Mouse (Mus musculus) stomach, embryonic 14.5 days (tissue): ENCODE measurements around the gene Ccdc85b. TPM values are rescaled to one million over a fixed set of nuclear protein-coding genes. Genes with fewer than 3 reads are reported as not detected.

Experiments
- ATAC-seq: fragments of 200-750 bp; cut with Nextera tagmentation; 2 replicates; pipeline ENCODE4 v1.8.0; 2017; ENCODE audit warnings: low read depth, moderate TSS enrichment; ENCODE audit not compliant: insufficient number of reproducible peaks, insufficient read depth, low FRiP score
- H3K27ac ChIP-seq: fragments of 300-500 bp; sonication (generic); 2 replicates; pipeline ENCODE4 v1.5.1; 2014; ENCODE audit warnings: mild to moderate bottlenecking, low read length, moderate library complexity, mixed read lengths
- H3K27me3 ChIP-seq: fragments of 300-500 bp; sonication (generic); 2 replicates; pipeline ENCODE4 v1.6.1; 2014; ENCODE audit warnings: low read length, control low read depth, mixed read lengths; ENCODE audit not compliant: control insufficient read depth, insufficient read depth
- H3K36me3 ChIP-seq: fragments of 300-500 bp; sonication (generic); 2 replicates; pipeline ENCODE4 v1.6.1; 2014; ENCODE audit warnings: mild to moderate bottlenecking, control low read depth, low read length, moderate library complexity, mixed read lengths; ENCODE audit not compliant: control insufficient read depth, insufficient read depth
- H3K4me1 ChIP-seq: fragments of 300-500 bp; sonication (generic); 2 replicates; pipeline ENCODE4 v1.6.1; 2014; ENCODE audit warnings: low read length, control low read depth, mixed read lengths; ENCODE audit not compliant: control insufficient read depth, insufficient read depth
- H3K4me2 ChIP-seq: fragments of 300-500 bp; sonication (generic); replicated peaks from 2 replicates; pipeline ENCODE4 v1.6.1; 2014; ENCODE audit warnings: low read depth, low read length, control low read depth
- H3K4me3 ChIP-seq: fragments of 300-500 bp; sonication (generic); 2 replicates; pipeline ENCODE4 v1.5.1; 2014; ENCODE audit warnings: low read depth, low read length, control low read depth
- H3K9ac ChIP-seq: fragments of 300-500 bp; sonication (generic); replicated peaks from 2 replicates; pipeline ENCODE4 v1.6.1; 2014; ENCODE audit warnings: low read depth, mild to moderate bottlenecking, control low read depth, low read length, moderate library complexity, mixed read lengths
- H3K9me3 ChIP-seq: fragments of 300-500 bp; sonication (generic); 2 replicates; pipeline ENCODE4 v1.6.1; 2016; ENCODE audit warnings: low read depth, low read length, control low read depth; ENCODE audit not compliant: control insufficient read depth
- WGBS: fragments of 180-500 bp; shearing (Covaris S2); extraction: QIAGEN DNeasy Blood & Tissue Kit; methylation state at CpG from one replicate; pipeline ENCODE4 v1.1.7; 2014; 5-methylcytosine and 5-hydroxymethylcytosine counted together
- polyA plus RNA-seq: library from polyadenylated mRNA; unstranded; fragments of >200 nt; fragmentation: Nextera tagmentation; extraction: Ambion mirVana; gene quantifications from 2 replicates; pipeline ENCODE4 v1.2.1, GENCODE M21; 2014

Gene Ccdc85b
- polyA plus RNA-seq, 1 experiment from 2014 or later, result 6.8 TPM

GRCm38 (mm10) chr19:5421784-5422183 lies 35.9 kb downstream of the Ccdc85b start:
- Histone ChIP-seq H3K4me3 (no peak overlapping the region), H3K36me3 (peaks cover 15% of the 10 kb centered on the region), H3K9me3 (no peaks in the 10 kb centered on the region), H3K9ac (no peak overlapping the region), H3K27me3 (no peaks in the 10 kb centered on the region), H3K4me1 (peaks cover 21% of the 10 kb centered on the region), H3K4me2 (no peak overlapping the region), H3K27ac (no peak overlapping the region)
- WGBS, result 87% methylated on average over 5 of the region's 5 CpGs
- no peak for ATAC-seq

- no peak for ATAC-seq
- no peaks in the 10 kb centered on the region for H3K27me3 ChIP-seq
- H3K4me1 ChIP-seq, result peaks cover 10% of the 10 kb centered on the region; the same call in 1 of the 2 replicates
- H3K4me2 ChIP-seq, result no peak overlapping the region
- H3K9me3 ChIP-seq, result no peaks in the 10 kb centered on the region
- H3K27ac ChIP-seq, result no peak overlapping the region
- no peak overlapping the region for H3K9ac ChIP-seq
- 93% methylated on average over 6 of the region's 6 CpGs for WGBS
- no peak overlapping the region for H3K4me3 ChIP-seq
- peaks cover 6% of the 10 kb centered on the region; the same call in 1 of the 2 replicates for H3K36me3 ChIP-seq
These were observed 37.1 kb downstream of the Ccdc85b start for GRCm38 (mm10) chr19:5420579-5420978.

GRCm38 (mm10) chr19:5419630-5420029 lies 38.1 kb downstream of the Ccdc85b start:
- ATAC-seq, result no peak
- Histone ChIP-seq H3K4me2 (no peak overlapping the region), H3K9me3 (no peaks in the 10 kb centered on the region), H3K27ac (no peak overlapping the region), H3K27me3 (no peaks in the 10 kb centered on the region), H3K36me3 (peaks cover 6% of the 10 kb centered on the region; the same call in 1 of the 2 replicates), H3K4me1 (peaks cover 10% of the 10 kb centered on the region; the same call in 1 of the 2 replicates), H3K4me3 (no peak overlapping the region), H3K9ac (no peak overlapping the region)
- 87% methylated on average over 9 of the region's 9 CpGs for WGBS

- H3K9ac ChIP-seq, result no peak overlapping the region
- H3K9me3 ChIP-seq, result no peaks in the 10 kb centered on the region
- no peak overlapping the region for H3K27ac ChIP-seq
- H3K4me3 ChIP-seq, result no peak overlapping the region
- peaks cover 10% of the 10 kb centered on the region; the same call in 1 of the 2 replicates for H3K4me1 ChIP-seq
- H3K27me3 ChIP-seq, result no peaks in the 10 kb centered on the region
- H3K4me2 ChIP-seq, result no peak overlapping the region
- H3K36me3 ChIP-seq, result peaks cover 6% of the 10 kb centered on the region; the same call in 1 of the 2 replicates
- ATAC-seq, result no peak
- 90% methylated on average over 8 of the region's 8 CpGs for WGBS
These were observed 38.8 kb downstream of the Ccdc85b start for GRCm38 (mm10) chr19:5418750-5419466.

GRCm38 (mm10) chr19:5414534-5414957 lies 43.1 kb downstream of the Ccdc85b start:
- H3K4me3 ChIP-seq, result no peak overlapping the region
- H3K4me1 ChIP-seq, result no peaks in the 10 kb centered on the region
- 65% methylated on average over 2 of the region's 2 CpGs for WGBS
- no peak overlapping the region for H3K27ac ChIP-seq
- H3K9ac ChIP-seq, result no peak overlapping the region
- H3K9me3 ChIP-seq, result no peaks in the 10 kb centered on the region
- no peak for ATAC-seq
- H3K36me3 ChIP-seq, result no peaks in the 10 kb centered on the region; the same call in 1 of the 2 replicates
- H3K27me3 ChIP-seq, result no peaks in the 10 kb centered on the region
- H3K4me2 ChIP-seq, result no peak overlapping the region

GRCm38 (mm10) chr19:5413840-5414239 lies 43.9 kb downstream of the Ccdc85b start:
- no peaks in the 10 kb centered on the region for H3K27me3 ChIP-seq
- 0 out of 2 replicates have a peak, but pooled peaks cover 2% of the 10 kb centered on the region for H3K36me3 ChIP-seq
- no peaks in the 10 kb centered on the region for H3K9me3 ChIP-seq
- H3K9ac ChIP-seq, result no peak overlapping the region
- no peaks in the 10 kb centered on the region for H3K4me1 ChIP-seq
- 79% methylated on average over 4 of the region's 4 CpGs for WGBS
- no peak for ATAC-seq
- H3K4me2 ChIP-seq, result no peak overlapping the region
- no peak overlapping the region for H3K4me3 ChIP-seq
- H3K27ac ChIP-seq, result no peak overlapping the region

- no peaks in the 10 kb centered on the region for H3K9me3 ChIP-seq
- WGBS, result 72% methylated on average over 5 of the region's 5 CpGs
- 0 out of 2 replicates have a peak, but pooled peaks cover 2% of the 10 kb centered on the region for H3K36me3 ChIP-seq
- ATAC-seq, result no peak
- no peak overlapping the region for H3K4me2 ChIP-seq
- H3K4me3 ChIP-seq, result no peak overlapping the region
- no peak overlapping the region for H3K9ac ChIP-seq
- no peaks in the 10 kb centered on the region for H3K27me3 ChIP-seq
- peaks cover 3% of the 10 kb centered on the region; the same call in 1 of the 2 replicates for H3K4me1 ChIP-seq
- no peak overlapping the region for H3K27ac ChIP-seq
These were observed 45.7 kb downstream of the Ccdc85b start for GRCm38 (mm10) chr19:5411961-5412360.

- no peak for ATAC-seq
- 74% methylated on average over 5 of the region's 5 CpGs for WGBS
- Histone ChIP-seq H3K4me3 (no peak overlapping the region), H3K27ac (no peak overlapping the region), H3K9ac (no peak overlapping the region), H3K36me3 (0 out of 2 replicates have a peak, but pooled peaks cover 2% of the 10 kb centered on the region), H3K4me1 (peaks cover 7% of the 10 kb centered on the region; the same call in 1 of the 2 replicates), H3K27me3 (no peaks in the 10 kb centered on the region), H3K4me2 (no peak overlapping the region), H3K9me3 (no peaks in the 10 kb centered on the region)
These were observed 47.1 kb downstream of the Ccdc85b start for GRCm38 (mm10) chr19:5410641-5411040.
